Mouse (Mus musculus): ENCODE measurements around the gene Acsl1.

Gene Acsl1

GRCm38 (mm10) chr8:46475942-46476341 lies 5.1 kb downstream of the Acsl1 start:
- DNase-seq (ENCODE audit: low spot score), result no peak

- DNase-seq (ENCODE audit: low spot score), result no peak
Observed at GRCm38 (mm10) chr8:46477747-46478458, 7.1 kb downstream of the Acsl1 start.

- DNase-seq (ENCODE audit: low spot score), result no peak
Observed at GRCm38 (mm10) chr8:46478783-46479182, 7.9 kb downstream of the Acsl1 start.

- DNase-seq (ENCODE audit: low spot score), result no peak
Observed at GRCm38 (mm10) chr8:46479794-46480532, 9.1 kb downstream of the Acsl1 start.

- no peak for DNase-seq (ENCODE audit: low spot score)
Observed at GRCm38 (mm10) chr8:46480533-46480900, 9.7 kb downstream of the Acsl1 start.

GRCm38 (mm10) chr8:46482771-46483170 lies 11.9 kb downstream of the Acsl1 start:
- DNase-seq (ENCODE audit: low spot score), result no peak

- no peak for DNase-seq (ENCODE audit: low spot score)
Observed at GRCm38 (mm10) chr8:46483247-46483646, 12.4 kb downstream of the Acsl1 start.

- DNase-seq (ENCODE audit: low spot score), result no peak
Observed at GRCm38 (mm10) chr8:46484077-46484476, 13.2 kb downstream of the Acsl1 start.

- DNase-seq (ENCODE audit: low spot score), result no peak
Observed at GRCm38 (mm10) chr8:46484931-46485463, 14.2 kb downstream of the Acsl1 start.

GRCm38 (mm10) chr8:46488085-46488561 lies 17.3 kb downstream of the Acsl1 start:
- DNase-seq (ENCODE audit: low spot score), result peak; percentile 39

GRCm38 (mm10) chr8:46489196-46489595 lies 18.4 kb downstream of the Acsl1 start:
- no peak for DNase-seq (ENCODE audit: low spot score)

GRCm38 (mm10) chr8:46490250-46490649 lies 19.4 kb downstream of the Acsl1 start:
- DNase-seq (ENCODE audit: low spot score), result no peak

- no peak for DNase-seq (ENCODE audit: low spot score)
Observed at GRCm38 (mm10) chr8:46490821-46491220, 20.0 kb downstream of the Acsl1 start.

- no peak for DNase-seq (ENCODE audit: low spot score)
Observed at GRCm38 (mm10) chr8:46493495-46494170, 22.8 kb downstream of the Acsl1 start.

- DNase-seq (ENCODE audit: low spot score), result no peak
Observed at GRCm38 (mm10) chr8:46496852-46497251, 26.0 kb downstream of the Acsl1 start.

- DNase-seq (ENCODE audit: low spot score), result no peak
Observed at GRCm38 (mm10) chr8:46497314-46498011, 26.6 kb downstream of the Acsl1 start.

GRCm38 (mm10) chr8:46499376-46500061 lies 28.7 kb downstream of the Acsl1 start:
- DNase-seq (ENCODE audit: low spot score), result no peak

GRCm38 (mm10) chr8:46502333-46503071 lies 31.7 kb downstream of the Acsl1 start:
- no peak for DNase-seq (ENCODE audit: low spot score)

GRCm38 (mm10) chr8:46503072-46503695 lies 32.3 kb downstream of the Acsl1 start:
- no peak for DNase-seq (ENCODE audit: low spot score)

GRCm38 (mm10) chr8:46504196-46504595 lies 33.4 kb downstream of the Acsl1 start:
- DNase-seq (ENCODE audit: low spot score), result no peak
